Mouse (Mus musculus): ENCODE results near the gene Nelfa.

DNA sequence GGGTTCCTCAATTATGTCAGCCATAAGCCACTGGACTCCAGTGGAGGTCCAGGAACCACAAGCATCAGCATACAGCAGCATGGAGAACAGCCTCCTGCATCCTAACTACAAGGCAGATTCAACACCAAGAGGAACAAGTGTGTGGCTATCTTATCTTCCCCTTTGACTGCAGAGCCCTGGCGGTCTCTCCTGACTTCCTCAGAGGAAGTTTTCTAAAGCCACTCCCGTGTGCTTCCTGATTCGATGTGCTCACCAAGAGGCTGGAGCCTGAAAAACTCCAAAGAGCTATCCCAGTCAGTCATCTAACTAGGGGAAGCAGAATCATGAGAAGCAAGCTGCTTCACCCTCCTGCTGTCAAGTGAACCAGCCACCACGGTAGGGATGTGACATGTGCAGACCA is 15.3 kb downstream of the Nelfa start:
- TF ChIP-seq CTCF (IDR thresholded peaks at IDR 0.05; ENCODE audit: control insufficient read depth, insufficient read depth, insufficient read length) (no peak), MYOG (IDR thresholded peaks at IDR 0.05; ENCODE audit: control insufficient read depth, extremely low read depth, insufficient read length) (no peak), USF1 (IDR thresholded peaks at IDR 0.05; ENCODE audit: low read depth) (no peak), MAX (IDR thresholded peaks at IDR 0.05) (no peak), FOSL1 (IDR thresholded peaks at IDR 0.05; ENCODE audit: insufficient read depth, low read length, poor library complexity, severe bottlenecking) (no peak), MYOD1 (IDR thresholded peaks at IDR 0.05; ENCODE audit: control insufficient read depth, insufficient read length, low read depth) (no peak), CEBPB (IDR thresholded peaks at IDR 0.05; ENCODE audit: low read depth) (no peak)

Data from C2C12 (cell line).